Mouse (Mus musculus) C2C12 (cell line): Measurements from ENCODE around the gene Gpx8. TPM values are rescaled to one million over a fixed set of nuclear protein-coding genes. Genes with fewer than 3 reads are reported as not detected.

Source experiments
- H3K27me3 ChIP-seq: one replicate; pipeline ENCODE4 v1.6.1; 2011; ENCODE audit not compliant: control insufficient read depth, insufficient read depth, insufficient read length
- H3K36me3 ChIP-seq: one replicate; pipeline ENCODE4 v1.6.1; 2011; ENCODE audit not compliant: control insufficient read depth, insufficient read depth
- H3K4me3 ChIP-seq: one replicate; pipeline ENCODE4 v1.5.1; 2011; ENCODE audit warnings: mild to moderate bottlenecking, control low read depth; ENCODE audit not compliant: poor library complexity, insufficient read depth, severe bottlenecking
- H3K79me2 ChIP-seq: one replicate; pipeline ENCODE4 v1.6.1; 2011; ENCODE audit not compliant: control insufficient read depth, insufficient read depth
- H3K79me3 ChIP-seq: one replicate; pipeline ENCODE4 v1.6.1; 2011; ENCODE audit warnings: low read depth, control low read depth
- H3ac ChIP-seq: one replicate; pipeline ENCODE3; 2011; ENCODE audit warnings: low read depth; ENCODE audit not compliant: control insufficient read depth, insufficient read length
- CTCF ChIP-seq: IDR thresholded peaks from one replicate; pipeline ENCODE4 v1.5.1; 2011; ENCODE audit not compliant: control insufficient read depth, insufficient read depth, insufficient read length
- MAX ChIP-seq: IDR thresholded peaks from one replicate; pipeline ENCODE4 v1.6.1; 2011; ENCODE audit warnings: mild to moderate bottlenecking, control low read depth
- MYOD1 ChIP-seq: IDR thresholded peaks from one replicate; pipeline ENCODE4 v1.6.1; 2011; ENCODE audit warnings: low read depth; ENCODE audit not compliant: control insufficient read depth, insufficient read length
- USF1 ChIP-seq: IDR thresholded peaks from one replicate; pipeline ENCODE4 v1.6.1; 2011; ENCODE audit warnings: low read depth, mild to moderate bottlenecking, control low read depth, moderate library complexity
- microRNA-seq: library from miRNA; unstranded; fragments of <30 nt; microRNA quantifications from one replicate; pipeline ENCODE4, GENCODE M21; 2019; ENCODE audit warnings: borderline microRNAs expressed
- polyA plus RNA-seq: library from polyadenylated mRNA; unstranded; fragments of >200 nt; fragmentation: generic; extraction: Trizol; gene quantifications from one replicate; pipeline ENCODE4 v1.2.1, GENCODE M21; 2012; ENCODE audit warnings: missing spikeins

The Gpx8 gene
- polyA plus RNA-seq, 1 experiment = 210 TPM

DNA sequence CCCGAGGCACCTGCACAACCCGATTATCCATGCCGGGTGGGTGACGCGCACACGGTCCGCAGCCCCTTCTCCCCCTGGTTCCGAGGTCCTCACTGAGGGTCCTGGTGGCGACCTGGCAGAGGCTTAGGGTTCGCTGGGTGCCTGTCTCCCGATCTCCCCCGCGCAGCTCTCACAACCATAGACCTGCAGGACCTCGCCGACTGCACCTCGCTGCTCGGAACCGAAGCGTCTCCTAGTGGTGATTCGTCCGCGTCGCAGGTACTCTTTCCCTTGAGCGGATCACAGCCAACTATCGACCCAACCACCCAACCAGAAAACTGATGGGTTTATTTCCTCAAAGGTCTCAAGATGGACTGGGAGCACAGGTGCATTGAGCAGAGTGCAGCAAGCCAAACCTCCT, 52.0 kb downstream of the Gpx8 start:
- Histone ChIP-seq H3K79me2 (no peaks in the 10 kb centered on the region), H3K36me3 (no peaks in the 10 kb centered on the region), H3ac (no peak overlapping the region), H3K27me3 (peaks cover 15% of the 10 kb centered on the region), H3K79me3 (no peaks in the 10 kb centered on the region), H3K4me3 (no peak overlapping the region)
- TF ChIP-seq CTCF (peak; percentile 55), USF1 (no peak)

DNA sequence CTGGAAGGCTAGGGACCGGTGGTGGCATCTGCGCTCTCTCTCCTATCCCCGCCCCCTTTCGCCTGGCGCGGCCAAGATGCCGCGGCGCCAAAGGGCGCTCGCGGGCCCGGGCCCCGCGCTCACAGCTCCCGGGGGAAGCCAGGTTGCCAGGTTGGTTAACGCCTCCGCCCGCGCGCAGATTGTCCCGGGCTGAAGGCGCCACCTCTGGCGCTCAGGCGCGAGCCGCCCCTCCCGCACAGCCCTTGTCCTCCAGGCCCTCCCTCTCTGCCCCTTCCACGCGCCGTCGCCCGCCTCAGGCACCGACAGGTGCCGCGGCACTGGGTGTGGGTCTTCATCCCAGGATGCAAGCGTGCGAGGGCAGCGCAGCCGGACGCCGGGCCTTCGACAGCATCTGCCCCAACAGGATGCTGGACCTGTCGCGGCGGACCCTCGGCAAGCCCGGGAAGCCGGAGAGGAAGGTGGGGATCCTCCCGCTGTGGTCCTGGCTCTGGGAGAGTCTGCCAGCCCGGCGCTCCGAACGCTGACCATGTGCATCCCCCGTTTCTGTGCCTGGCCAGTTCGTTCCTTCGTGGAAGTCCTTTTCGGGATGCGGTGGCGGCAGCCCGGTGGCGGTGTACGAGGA, 52.6 kb downstream of the Gpx8 start, which contains the start of gene Mcidas:
Gene Mcidas (plus strand): TSS at position 315 of the 622 bp plus-strand sequence.
- Histone ChIP-seq H3K79me3 (no peaks in the 10 kb centered on the region), H3K79me2 (no peaks in the 10 kb centered on the region), H3K27me3 (peaks cover 15% of the 10 kb centered on the region), H3K36me3 (no peaks in the 10 kb centered on the region), H3K4me3 (no peak within 1 kb of the TSS), H3ac (no peak within 1 kb of the TSS)
- TF ChIP-seq MYOD1 (no peak), MAX (no peak)

Small RNA genes within 50 kb of the gene (microRNA-seq; reads per million reads assigned to microRNA genes)
- gene Mir449a = 259 reads per million, percentile 80 among the genes with 10 or more reads in this experiment
- gene Mir449b = 0.56 reads per million, percentile 11 among the genes with 10 or more reads in this experiment
- gene Mir449c = 0.48 reads per million, percentile 8 among the genes with 10 or more reads in this experiment

Other genes with a start within 250 kb of the Gpx8 start
- gene Plpp1, start 245.6 kb downstream of the Gpx8 start, polyA plus RNA-seq = 29.1 TPM
- 18.0 TPM for gene Mtrex, start 119.0 kb downstream of the Gpx8 start, polyA plus RNA-seq
- 12.5 TPM for gene Dhx29, start 119.0 kb downstream of the Gpx8 start, polyA plus RNA-seq
- gene Ccno, start 58.6 kb downstream of the Gpx8 start, polyA plus RNA-seq = 7.6 TPM
- gene Mcidas, start 52.6 kb downstream of the Gpx8 start, polyA plus RNA-seq = 0.02 TPM
- 0.04 TPM for gene Cdc20b, start 11.3 kb downstream of the Gpx8 start, polyA plus RNA-seq
- gene Gzma, start 54.6 kb upstream of the Gpx8 start, polyA plus RNA-seq = not detected
- gene Esm1, start 163.2 kb upstream of the Gpx8 start, polyA plus RNA-seq = 0.08 TPM
- 0.26 TPM for gene Gzmk, start 179.5 kb upstream of the Gpx8 start, polyA plus RNA-seq
- gene BC067074, start 246.7 kb upstream of the Gpx8 start, polyA plus RNA-seq = 0.34 TPM